Mouse (Mus musculus): ENCODE data around the gene Vps35l.

Vps35l gene

GRCm38 (mm10) chr7:118763939-118764338 is 23.9 kb downstream of the Vps35l start:
- Histone ChIP-seq H3K4me1 (replicated peaks; ENCODE audit: low read depth, low read length) (peaks cover 18% of the 10 kb centered on the region), H3K36me3 (ENCODE audit: insufficient read depth, low read length) (peaks cover 51% of the 10 kb centered on the region), H3K9me3 (ENCODE audit: low read length) (no peaks in the 10 kb centered on the region), H3K27me3 (ENCODE audit: insufficient read depth, low read length) (no peaks in the 10 kb centered on the region), H3K4me3 (replicated peaks; ENCODE audit: low read length) (no peak overlapping the region)
- TF ChIP-seq NANOG (IDR thresholded peaks at IDR 0.05; ENCODE audit: borderline replicate concordance, low read length) (no peak), POU5F1 (IDR thresholded peaks at IDR 0.05; ENCODE audit: borderline replicate concordance, low read length) (no peak), CTCF (conservative IDR thresholded peaks at IDR 0.05; ENCODE audit: low read length) (no peak)

- Histone ChIP-seq H3K27me3 (ENCODE audit: insufficient read depth, low read length) (no peaks in the 10 kb centered on the region), H3K4me1 (replicated peaks; ENCODE audit: low read depth, low read length) (peaks cover 10% of the 10 kb centered on the region), H3K36me3 (ENCODE audit: insufficient read depth, low read length) (peaks cover 54% of the 10 kb centered on the region), H3K4me3 (replicated peaks; ENCODE audit: low read length) (no peak overlapping the region), H3K9me3 (ENCODE audit: low read length) (no peaks in the 10 kb centered on the region)
- no peak for TF ChIP-seq CTCF (conservative IDR thresholded peaks at IDR 0.05; ENCODE audit: low read length)
- TF ChIP-seq NANOG (IDR thresholded peaks at IDR 0.05; ENCODE audit: borderline replicate concordance, low read length) = no peak
Observed at GRCm38 (mm10) chr7:118764725-118765124, 24.7 kb downstream of the Vps35l start.

- H3K4me1 ChIP-seq (replicated peaks; ENCODE audit: low read depth, low read length) = peaks cover 6% of the 10 kb centered on the region; the same call in 1 of the 2 replicates
- H3K27me3 ChIP-seq (ENCODE audit: insufficient read depth, low read length) = no peaks in the 10 kb centered on the region
- H3K4me3 ChIP-seq (replicated peaks; ENCODE audit: low read length) = no peak overlapping the region
- no peak for TF ChIP-seq NANOG (IDR thresholded peaks at IDR 0.05; ENCODE audit: borderline replicate concordance, low read length)
- no peak for TF ChIP-seq POU5F1 (IDR thresholded peaks at IDR 0.05; ENCODE audit: borderline replicate concordance, low read length)
- peaks cover 47% of the 10 kb centered on the region for H3K36me3 ChIP-seq (ENCODE audit: insufficient read depth, low read length)
- no peaks in the 10 kb centered on the region for H3K9me3 ChIP-seq (ENCODE audit: low read length)
Observed at GRCm38 (mm10) chr7:118765604-118766003, 25.6 kb downstream of the Vps35l start.

- Histone ChIP-seq H3K4me1 (replicated peaks; ENCODE audit: low read depth, low read length) (peaks cover 6% of the 10 kb centered on the region; the same call in 1 of the 2 replicates), H3K4me3 (replicated peaks; ENCODE audit: low read length) (no peak overlapping the region), H3K27me3 (ENCODE audit: insufficient read depth, low read length) (no peaks in the 10 kb centered on the region), H3K36me3 (ENCODE audit: insufficient read depth, low read length) (peaks cover 45% of the 10 kb centered on the region), H3K9me3 (ENCODE audit: low read length) (no peaks in the 10 kb centered on the region)
- no peak for TF ChIP-seq NANOG (IDR thresholded peaks at IDR 0.05; ENCODE audit: borderline replicate concordance, low read length)
- 0 out of 2 replicates have a peak, but pooled peaks have one; percentile 21 for TF ChIP-seq CTCF (conservative IDR thresholded peaks at IDR 0.05; ENCODE audit: low read length)
Observed at GRCm38 (mm10) chr7:118766119-118766833, 26.2 kb downstream of the Vps35l start.

- Histone ChIP-seq H3K27me3 (ENCODE audit: insufficient read depth, low read length) (no peaks in the 10 kb centered on the region), H3K9me3 (ENCODE audit: low read length) (no peaks in the 10 kb centered on the region), H3K36me3 (ENCODE audit: insufficient read depth, low read length) (peaks cover 40% of the 10 kb centered on the region), H3K4me1 (replicated peaks; ENCODE audit: low read depth, low read length) (peaks cover 6% of the 10 kb centered on the region; the same call in 1 of the 2 replicates), H3K4me3 (replicated peaks; ENCODE audit: low read length) (no peak overlapping the region)
- TF ChIP-seq NANOG (IDR thresholded peaks at IDR 0.05; ENCODE audit: borderline replicate concordance, low read length) (no peak), POU5F1 (IDR thresholded peaks at IDR 0.05; ENCODE audit: borderline replicate concordance, low read length) (no peak), CTCF (conservative IDR thresholded peaks at IDR 0.05; ENCODE audit: low read length) (no peak)
Observed at GRCm38 (mm10) chr7:118766834-118767224, 26.8 kb downstream of the Vps35l start.

GRCm38 (mm10) chr7:118769208-118769607 is 29.2 kb downstream of the Vps35l start:
- no peak for TF ChIP-seq POU5F1 (IDR thresholded peaks at IDR 0.05; ENCODE audit: borderline replicate concordance, low read length)
- TF ChIP-seq CTCF (conservative IDR thresholded peaks at IDR 0.05; ENCODE audit: low read length) = no peak
- no peak for TF ChIP-seq NANOG (IDR thresholded peaks at IDR 0.05; ENCODE audit: borderline replicate concordance, low read length)

GRCm38 (mm10) chr7:118769655-118770054 is 29.6 kb downstream of the Vps35l start:
- Histone ChIP-seq H3K9me3 (ENCODE audit: low read length) (no peaks in the 10 kb centered on the region), H3K4me3 (replicated peaks; ENCODE audit: low read length) (no peak overlapping the region), H3K4me1 (replicated peaks; ENCODE audit: low read depth, low read length) (peaks cover 15% of the 10 kb centered on the region; the same call in 1 of the 2 replicates), H3K27me3 (ENCODE audit: insufficient read depth, low read length) (no peaks in the 10 kb centered on the region), H3K36me3 (ENCODE audit: insufficient read depth, low read length) (peaks cover 34% of the 10 kb centered on the region)
- TF ChIP-seq POU5F1 (IDR thresholded peaks at IDR 0.05; ENCODE audit: borderline replicate concordance, low read length) (no peak), CTCF (conservative IDR thresholded peaks at IDR 0.05; ENCODE audit: low read length) (no peak), NANOG (IDR thresholded peaks at IDR 0.05; ENCODE audit: borderline replicate concordance, low read length) (no peak)

More at GRCm38 (mm10) chr7:118769208-118769607, 29.2 kb downstream of the Vps35l start:
- Histone ChIP-seq H3K4me1 (replicated peaks; ENCODE audit: low read depth, low read length) (peaks cover 17% of the 10 kb centered on the region; the same call in 1 of the 2 replicates), H3K36me3 (ENCODE audit: insufficient read depth, low read length) (peaks cover 34% of the 10 kb centered on the region), H3K27me3 (ENCODE audit: insufficient read depth, low read length) (no peaks in the 10 kb centered on the region), H3K4me3 (replicated peaks; ENCODE audit: low read length) (no peak overlapping the region), H3K9me3 (ENCODE audit: low read length) (no peaks in the 10 kb centered on the region)

- Histone ChIP-seq H3K27me3 (ENCODE audit: insufficient read depth, low read length) (no peaks in the 10 kb centered on the region), H3K4me1 (replicated peaks; ENCODE audit: low read depth, low read length) (peaks cover 29% of the 10 kb centered on the region), H3K9me3 (ENCODE audit: low read length) (no peaks in the 10 kb centered on the region), H3K4me3 (replicated peaks; ENCODE audit: low read length) (no peak overlapping the region), H3K36me3 (ENCODE audit: insufficient read depth, low read length) (peaks cover 36% of the 10 kb centered on the region)
- no peak for TF ChIP-seq POU5F1 (IDR thresholded peaks at IDR 0.05; ENCODE audit: borderline replicate concordance, low read length)
- no peak for TF ChIP-seq NANOG (IDR thresholded peaks at IDR 0.05; ENCODE audit: borderline replicate concordance, low read length)
- no peak for TF ChIP-seq CTCF (conservative IDR thresholded peaks at IDR 0.05; ENCODE audit: low read length)
Observed at GRCm38 (mm10) chr7:118773027-118773426, 33.0 kb downstream of the Vps35l start.

Data from E14TG2a.4 (cell line).